Mouse (Mus musculus): ENCODE data around the gene Neurl3. TPM values are rescaled to one million over a fixed set of nuclear protein-coding genes. Genes with fewer than 3 reads are reported as not detected.

The Neurl3 gene
- polyA plus RNA-seq, 1 experiment, result 0.11 TPM

DNA sequence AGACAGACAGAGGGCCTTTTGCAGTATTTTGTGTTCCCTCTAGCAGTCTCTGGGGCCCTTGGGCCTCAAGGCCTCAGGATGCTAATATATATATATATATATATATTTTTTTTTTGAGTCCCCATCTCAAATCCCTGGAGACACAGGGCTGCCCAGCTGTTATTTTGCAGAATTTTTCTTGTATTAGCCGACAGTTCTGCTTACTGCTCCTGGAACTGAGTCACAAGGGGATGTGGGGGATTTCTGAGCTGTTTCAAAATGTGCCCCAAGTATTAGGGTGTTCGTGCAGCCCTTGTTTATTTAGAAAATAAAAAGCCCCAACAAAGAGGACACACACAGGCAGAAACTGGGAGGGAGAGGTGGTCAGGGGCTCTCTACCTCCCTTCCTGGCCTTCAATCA, 25.2 kb upstream of the Neurl3 start:
- no peaks in the 10 kb centered on the region for H3K27me3 ChIP-seq (ENCODE audit: control insufficient read depth, insufficient read depth, insufficient read length)
- no peaks in the 10 kb centered on the region for H3K79me2 ChIP-seq (ENCODE audit: control insufficient read depth, insufficient read depth)
- H3K4me2 ChIP-seq (ENCODE audit: low read depth), result no peak overlapping the region
- no peak overlapping the region for H3K4me3 ChIP-seq
- no peak overlapping the region for H3ac ChIP-seq (ENCODE audit: control insufficient read depth, insufficient read length)
- TF ChIP-seq TCF12 (IDR thresholded peaks at IDR 0.05; ENCODE audit: insufficient read depth, poor library complexity, severe bottlenecking) (no peak), POLR2A (IDR thresholded peaks at IDR 0.05; ENCODE audit: insufficient read length, low read depth) (no peak), POLR2AphosphoS2 (IDR thresholded peaks at IDR 0.05; ENCODE audit: insufficient read length, low read depth) (no peak), CEBPB (IDR thresholded peaks at IDR 0.05; ENCODE audit: insufficient read depth, poor library complexity, severe bottlenecking) (no peak), TCF3 (IDR thresholded peaks at IDR 0.05; ENCODE audit: insufficient read length, low read depth) (no peak), MAX (IDR thresholded peaks at IDR 0.05; ENCODE audit: low read depth) (no peak), SRF (IDR thresholded peaks at IDR 0.05; ENCODE audit: control insufficient read depth, insufficient read length, low read depth) (no peak), E2F4 (IDR thresholded peaks at IDR 0.05; ENCODE audit: insufficient read depth) (no peak), REST (IDR thresholded peaks at IDR 0.05; ENCODE audit: insufficient read depth, insufficient read length) (no peak), USF1 (IDR thresholded peaks at IDR 0.05; ENCODE audit: low read depth) (no peak), MYOD1 (IDR thresholded peaks at IDR 0.05; ENCODE audit: control insufficient read depth in 1 of 3, insufficient read length in 2 of 3, low read depth in 2 of 3) (no peak), MYOG (IDR thresholded peaks at IDR 0.05; ENCODE audit: control insufficient read depth in 1 of 3, insufficient read depth in 1 of 3, insufficient read length in 2 of 3, low read depth in 2 of 3) (no peak)
- no peaks in the 10 kb centered on the region for H3K36me3 ChIP-seq (ENCODE audit: control insufficient read depth, insufficient read depth)

DNA sequence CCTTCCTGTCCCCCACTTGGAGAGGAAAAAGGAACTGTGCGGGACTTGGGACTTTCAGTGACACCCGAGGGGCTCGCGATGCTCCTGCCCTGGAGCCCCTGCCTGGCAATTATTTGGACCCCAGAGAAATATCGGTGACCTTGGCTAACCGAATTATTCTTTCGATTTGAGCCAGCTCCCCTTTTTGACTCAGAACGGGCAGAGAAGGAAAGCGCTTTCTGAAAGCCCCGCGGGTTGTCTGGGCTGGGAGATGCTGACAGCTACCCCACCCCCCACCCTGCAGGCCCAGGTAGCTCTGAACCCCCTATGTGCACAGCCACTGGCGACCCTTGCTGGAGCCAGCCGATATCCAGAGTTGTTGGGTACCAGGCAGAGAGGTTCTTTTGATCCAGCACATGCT, 24.6 kb upstream of the Neurl3 start:
- Histone ChIP-seq H3K36me3 (ENCODE audit: control insufficient read depth, insufficient read depth) (no peaks in the 10 kb centered on the region), H3K4me2 (ENCODE audit: low read depth) (no peak overlapping the region), H3ac (ENCODE audit: control insufficient read depth, insufficient read length) (no peak overlapping the region), H3K27me3 (ENCODE audit: control insufficient read depth, insufficient read depth, insufficient read length) (no peaks in the 10 kb centered on the region), H3K4me3 (no peak overlapping the region), H3K79me2 (ENCODE audit: control insufficient read depth, insufficient read depth) (no peaks in the 10 kb centered on the region)
- no peak for TF ChIP-seq USF1 (IDR thresholded peaks at IDR 0.05; ENCODE audit: low read depth)
- TF ChIP-seq MAX (IDR thresholded peaks at IDR 0.05; ENCODE audit: low read depth), result no peak
- no peak for TF ChIP-seq POLR2AphosphoS2 (IDR thresholded peaks at IDR 0.05; ENCODE audit: insufficient read length, low read depth)
- TF ChIP-seq POLR2A (IDR thresholded peaks at IDR 0.05; ENCODE audit: insufficient read length, low read depth), result no peak
- TF ChIP-seq MYOD1 (IDR thresholded peaks at IDR 0.05; ENCODE audit: control insufficient read depth in 1 of 3, insufficient read length in 2 of 3, low read depth in 2 of 3), result no peak
- TF ChIP-seq CEBPB (IDR thresholded peaks at IDR 0.05; ENCODE audit: insufficient read depth, poor library complexity, severe bottlenecking), result no peak
- TF ChIP-seq TCF3 (IDR thresholded peaks at IDR 0.05; ENCODE audit: insufficient read length, low read depth), result no peak
- TF ChIP-seq MYOG (IDR thresholded peaks at IDR 0.05; ENCODE audit: control insufficient read depth in 1 of 3, insufficient read depth in 1 of 3, insufficient read length in 2 of 3, low read depth in 2 of 3), result no peak

DNA sequence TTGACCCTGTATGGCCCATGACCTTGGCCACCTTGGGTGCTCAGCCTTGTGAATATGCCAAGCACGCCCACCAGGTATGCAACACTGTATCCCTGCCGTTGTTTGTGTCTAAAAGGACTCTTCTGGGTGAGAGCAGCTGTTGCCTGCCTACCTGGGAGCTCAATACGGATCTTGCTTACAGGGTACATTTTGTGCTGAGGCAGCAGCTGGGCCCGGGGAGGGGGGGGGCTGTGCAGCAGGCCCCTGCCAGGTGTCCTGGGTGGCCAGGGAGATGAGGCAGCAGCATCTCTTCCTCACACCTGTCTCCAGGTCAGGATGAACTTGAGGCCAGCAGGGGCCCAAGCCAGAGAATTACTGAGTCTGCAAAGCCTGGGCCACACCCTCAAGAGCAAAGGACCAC, 23.6 kb upstream of the Neurl3 start:
- no peaks in the 10 kb centered on the region for H3K79me2 ChIP-seq (ENCODE audit: control insufficient read depth, insufficient read depth)
- no peaks in the 10 kb centered on the region for H3K27me3 ChIP-seq (ENCODE audit: control insufficient read depth, insufficient read depth, insufficient read length)
- H3K4me3 ChIP-seq, result no peak overlapping the region
- no peak overlapping the region for H3K4me2 ChIP-seq (ENCODE audit: low read depth)
- no peak overlapping the region for H3ac ChIP-seq (ENCODE audit: control insufficient read depth, insufficient read length)
- H3K36me3 ChIP-seq (ENCODE audit: control insufficient read depth, insufficient read depth), result no peaks in the 10 kb centered on the region
- TF ChIP-seq REST (IDR thresholded peaks at IDR 0.05; ENCODE audit: insufficient read depth, insufficient read length) (no peak), MAX (IDR thresholded peaks at IDR 0.05; ENCODE audit: low read depth) (no peak), TCF3 (IDR thresholded peaks at IDR 0.05; ENCODE audit: insufficient read length, low read depth) (no peak), MYOD1 (IDR thresholded peaks at IDR 0.05; ENCODE audit: control insufficient read depth in 1 of 3, insufficient read length in 2 of 3, low read depth in 2 of 3) (no peak), SRF (IDR thresholded peaks at IDR 0.05; ENCODE audit: control insufficient read depth, insufficient read length, low read depth) (no peak), TCF12 (IDR thresholded peaks at IDR 0.05; ENCODE audit: insufficient read depth, poor library complexity, severe bottlenecking) (no peak), MYOG (IDR thresholded peaks at IDR 0.05; ENCODE audit: control insufficient read depth in 1 of 3, insufficient read depth in 1 of 3, insufficient read length in 2 of 3, low read depth in 2 of 3) (no peak), POLR2A (IDR thresholded peaks at IDR 0.05; ENCODE audit: insufficient read length, low read depth) (no peak), CEBPB (IDR thresholded peaks at IDR 0.05; ENCODE audit: insufficient read depth, poor library complexity, severe bottlenecking) (no peak), POLR2AphosphoS2 (IDR thresholded peaks at IDR 0.05; ENCODE audit: insufficient read length, low read depth) (no peak), E2F4 (IDR thresholded peaks at IDR 0.05; ENCODE audit: insufficient read depth) (no peak), USF1 (IDR thresholded peaks at IDR 0.05; ENCODE audit: low read depth) (no peak)

DNA sequence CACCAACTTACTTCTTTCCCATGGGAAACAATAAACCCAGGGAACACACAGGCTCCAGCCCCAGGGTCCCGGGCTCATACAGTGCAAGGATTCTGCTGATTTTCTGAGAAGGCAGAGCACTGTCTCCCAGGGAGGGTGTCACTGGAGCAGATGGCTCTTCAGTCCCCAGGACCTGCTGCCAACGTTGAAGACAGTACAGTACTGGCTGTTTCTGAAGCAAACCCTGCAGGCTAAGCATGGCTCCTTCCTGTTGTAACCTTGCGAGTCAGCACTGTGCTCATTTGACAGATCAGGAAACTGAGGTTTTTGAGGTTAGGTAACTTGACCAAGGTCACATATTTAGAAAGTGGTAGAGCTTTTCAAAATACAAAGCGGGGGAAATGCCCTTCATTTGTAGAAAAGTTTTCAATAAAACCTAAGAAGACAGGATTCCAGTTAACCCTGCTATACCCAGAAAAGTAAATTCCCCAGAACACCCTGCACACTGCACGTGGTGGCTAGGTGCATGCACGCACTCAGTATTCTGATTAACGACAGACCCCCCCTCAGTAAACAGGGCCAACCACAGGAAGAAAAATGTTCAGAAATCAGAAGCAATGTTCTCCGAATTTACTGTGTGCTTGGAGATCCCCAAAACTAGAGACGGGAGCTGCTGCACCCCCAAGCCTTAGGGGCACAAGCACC, 22.1 kb upstream of the Neurl3 start:
- no peaks in the 10 kb centered on the region for H3K79me2 ChIP-seq (ENCODE audit: control insufficient read depth, insufficient read depth)
- no peak overlapping the region for H3ac ChIP-seq (ENCODE audit: control insufficient read depth, insufficient read length)
- no peak overlapping the region for H3K4me3 ChIP-seq
- H3K4me2 ChIP-seq (ENCODE audit: low read depth), result no peak overlapping the region
- no peak for TF ChIP-seq TCF3 (IDR thresholded peaks at IDR 0.05; ENCODE audit: insufficient read length, low read depth)
- no peak for TF ChIP-seq POLR2A (IDR thresholded peaks at IDR 0.05; ENCODE audit: insufficient read length, low read depth)
- no peak for TF ChIP-seq MAX (IDR thresholded peaks at IDR 0.05; ENCODE audit: low read depth)
- TF ChIP-seq CEBPB (IDR thresholded peaks at IDR 0.05; ENCODE audit: insufficient read depth, poor library complexity, severe bottlenecking), result no peak
- no peak for TF ChIP-seq TCF12 (IDR thresholded peaks at IDR 0.05; ENCODE audit: insufficient read depth, poor library complexity, severe bottlenecking)
- TF ChIP-seq REST (IDR thresholded peaks at IDR 0.05; ENCODE audit: insufficient read depth, insufficient read length), result no peak
- no peak for TF ChIP-seq MYOG (IDR thresholded peaks at IDR 0.05; ENCODE audit: control insufficient read depth in 1 of 3, insufficient read depth in 1 of 3, insufficient read length in 2 of 3, low read depth in 2 of 3)
- TF ChIP-seq E2F4 (IDR thresholded peaks at IDR 0.05; ENCODE audit: insufficient read depth), result no peak
- TF ChIP-seq POLR2AphosphoS2 (IDR thresholded peaks at IDR 0.05; ENCODE audit: insufficient read length, low read depth), result no peak
- TF ChIP-seq SRF (IDR thresholded peaks at IDR 0.05; ENCODE audit: control insufficient read depth, insufficient read length, low read depth), result no peak
- TF ChIP-seq USF1 (IDR thresholded peaks at IDR 0.05; ENCODE audit: low read depth), result no peak
- no peak for TF ChIP-seq MYOD1 (IDR thresholded peaks at IDR 0.05; ENCODE audit: control insufficient read depth in 1 of 3, insufficient read length in 2 of 3, low read depth in 2 of 3)
- no peaks in the 10 kb centered on the region for H3K36me3 ChIP-seq (ENCODE audit: control insufficient read depth, insufficient read depth)
- no peaks in the 10 kb centered on the region for H3K27me3 ChIP-seq (ENCODE audit: control insufficient read depth, insufficient read depth, insufficient read length)
